Mouse (Mus musculus): ENCODE results near the gene Rmdn2. TPM values are rescaled to one million over a fixed set of nuclear protein-coding genes. Genes with fewer than 3 reads are reported as not detected.

The Rmdn2 gene
- total RNA-seq (2021) = 10 to 100 TPM; 12.2 to 14.7 TPM

DNA sequence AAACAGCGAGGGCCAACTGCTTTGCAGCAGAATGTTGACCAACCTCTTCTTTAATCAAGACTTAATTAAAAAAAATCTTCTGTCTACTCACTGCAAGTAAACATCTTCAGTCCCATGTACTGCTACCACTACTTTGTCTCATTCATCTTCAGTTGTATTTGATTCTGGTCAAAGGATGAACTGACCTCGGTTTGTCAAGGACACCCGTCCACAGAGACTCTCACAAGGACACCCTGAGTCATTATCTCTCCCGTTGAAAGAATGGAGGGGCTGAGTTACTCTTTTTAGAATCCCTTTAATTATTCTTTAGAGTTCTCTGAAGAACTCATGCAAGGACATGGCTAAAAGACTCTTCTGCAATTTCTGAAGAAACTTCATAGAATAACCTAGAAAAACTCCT lies at the start of gene Rmdn2:
Gene Rmdn2, plus strand, starts transcription at position 319 of the 400 bp plus-strand sequence.
- intact Hi-C loops (cut with DNase I) = no loop called here

GRCm38 (mm10) chr17:79563067-79563620 lies 48.5 kb upstream of the Rmdn2 start:
- peak in 1 of 2 experiments; percentile 24 for DNase-seq (ENCODE audit: low spot score in 2 of 2)
- intact Hi-C loops (cut with DNase I) = no loop called here

More for the DNA sequence above, at the start of gene Rmdn2:
- no peak for DNase-seq (ENCODE audit: low spot score in 2 of 2)

- intact Hi-C loops (cut with DNase I) = no loop called here
- DNase-seq (ENCODE audit: low spot score in 2 of 2) = no peak
Measured at GRCm38 (mm10) chr17:79563721-79564120, 47.9 kb upstream of the Rmdn2 start.

DNA sequence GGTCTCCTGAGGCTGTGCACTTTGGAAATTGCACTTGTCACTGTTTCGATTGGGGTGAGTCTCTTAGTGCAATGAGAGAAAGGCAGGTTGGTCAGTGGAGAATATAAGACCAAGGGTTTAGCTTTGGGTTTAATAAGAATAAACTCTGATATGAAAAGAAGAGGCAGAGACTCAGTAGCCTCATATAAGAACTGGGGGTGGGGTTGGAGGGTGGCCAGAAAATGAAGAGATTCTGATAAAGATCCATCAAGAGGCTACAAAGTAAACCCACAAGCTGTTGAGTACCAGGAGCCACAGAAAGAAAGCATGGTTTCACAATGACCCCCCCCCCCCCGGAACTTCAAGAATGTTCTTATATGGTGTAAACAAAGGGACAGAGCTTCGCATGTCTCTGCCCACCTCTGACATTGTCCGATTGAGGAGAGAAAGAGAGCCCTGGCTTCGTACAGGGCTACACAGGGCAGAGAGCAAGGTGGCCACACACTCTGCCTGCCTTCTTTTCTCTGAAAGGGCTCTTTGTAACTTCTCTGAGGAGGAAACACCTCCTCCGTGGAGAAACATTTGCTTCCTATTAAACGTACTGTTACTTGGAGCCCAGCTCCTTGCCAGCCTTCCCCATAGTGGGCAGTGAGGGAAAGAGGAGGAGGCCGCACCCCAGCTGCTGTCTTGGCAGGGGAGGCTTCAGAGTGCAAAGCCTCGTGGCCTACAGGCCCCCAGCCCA lies 46.3 kb upstream of the Rmdn2 start:
- no peak for DNase-seq (ENCODE audit: low spot score in 2 of 2)
- intact Hi-C loops (cut with DNase I) = loop anchor here (5.0 kb wide), 1 partner anchor 213 kb away; no protein-coding TSS in a partner anchor

- peak in 1 of 2 experiments; percentile 23 for DNase-seq (ENCODE audit: low spot score in 2 of 2)
- intact Hi-C loops (cut with DNase I) = loop anchor here (1.0 to 5.0 kb wide), 2 partner anchors 216 to 457 kb away; no protein-coding TSS in a partner anchor
Measured at GRCm38 (mm10) chr17:79568401-79568800, 43.3 kb upstream of the Rmdn2 start.

DNA sequence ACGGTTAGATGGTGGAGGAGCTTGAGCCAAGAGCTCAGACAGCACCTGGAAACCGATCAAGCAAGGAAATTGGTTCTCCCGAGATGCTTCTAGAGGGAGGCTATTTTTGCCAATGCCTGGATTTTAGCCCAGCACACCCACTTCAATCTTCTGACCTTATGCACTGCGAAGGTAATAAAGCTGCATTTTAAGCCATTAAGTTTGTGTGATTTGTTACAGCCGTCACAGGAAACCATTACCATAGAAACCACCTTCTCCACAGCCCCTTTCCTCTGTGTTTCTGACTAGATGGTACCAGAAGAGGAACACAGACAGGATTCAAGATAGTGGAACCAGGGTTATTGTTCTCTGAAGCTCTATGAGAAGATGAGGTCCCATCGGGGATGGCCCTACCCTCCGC lies 33.3 kb upstream of the Rmdn2 start:
- no peak for DNase-seq (ENCODE audit: low spot score in 2 of 2)
- intact Hi-C loops (cut with DNase I) = no loop called here

- peak; percentile 73 to 85 for DNase-seq (ENCODE audit: low spot score in 2 of 2)
- intact Hi-C loops (cut with DNase I) = loop anchor here (10.0 kb wide), 1 partner anchor 596 kb away; no protein-coding TSS in a partner anchor
Measured at GRCm38 (mm10) chr17:79580264-79580920, 31.3 kb upstream of the Rmdn2 start.

GRCm38 (mm10) chr17:79583466-79583865 lies 28.2 kb upstream of the Rmdn2 start:
- no peak for DNase-seq (ENCODE audit: low spot score in 2 of 2)
- intact Hi-C loops (cut with DNase I) = loop anchor here (10.0 kb wide), 1 partner anchor 599 kb away; no protein-coding TSS in a partner anchor

- DNase-seq (ENCODE audit: low spot score in 2 of 2) = no peak
- intact Hi-C loops (cut with DNase I) = loop anchor here (10.0 kb wide), 1 partner anchor 600 kb away; no protein-coding TSS in a partner anchor
Measured at GRCm38 (mm10) chr17:79584246-79584800, 27.3 kb upstream of the Rmdn2 start.

DNA sequence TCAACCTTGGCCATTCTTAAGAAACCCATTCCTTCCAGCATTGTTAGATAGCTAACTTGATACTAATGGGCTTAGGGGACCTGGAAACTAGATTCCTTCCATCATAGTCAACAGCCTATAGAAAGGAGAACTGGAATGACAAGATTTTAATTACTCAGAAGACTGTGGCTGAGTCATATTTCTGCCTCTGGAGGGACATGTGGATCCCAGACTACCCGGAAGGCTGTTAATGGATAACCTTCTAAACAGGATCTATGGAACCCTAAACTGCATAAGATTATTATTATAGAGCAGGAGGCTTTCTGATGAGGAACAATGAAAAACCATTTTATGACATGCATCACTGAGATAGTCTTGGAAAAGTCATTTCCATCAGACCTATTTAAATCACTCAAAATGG lies 21.8 kb upstream of the Rmdn2 start:
- intact Hi-C loops (cut with DNase I) = loop anchor here (10.0 kb wide), 1 partner anchor 605 kb away; no protein-coding TSS in a partner anchor
- DNase-seq (ENCODE audit: low spot score in 2 of 2) = no peak

DNA sequence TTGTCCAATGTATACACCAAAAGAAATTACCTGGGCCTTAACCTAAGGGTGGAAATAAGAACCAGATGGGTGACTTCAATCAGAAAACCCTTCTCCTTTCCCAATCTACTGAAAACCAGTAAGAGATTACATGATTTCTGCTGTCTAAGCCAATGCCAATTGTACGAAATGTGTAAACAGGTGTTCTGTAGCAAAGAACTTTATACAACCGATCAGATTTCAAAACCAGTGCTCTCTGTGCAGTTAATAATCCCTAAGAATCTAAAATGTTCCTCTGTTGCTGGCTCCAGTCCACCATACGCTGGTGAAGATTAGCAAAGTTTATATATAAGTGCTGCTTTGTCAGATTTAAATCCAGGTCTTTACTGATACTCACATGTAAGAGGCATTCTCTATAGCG lies 15.7 kb upstream of the Rmdn2 start:
- intact Hi-C loops (cut with DNase I) = no loop called here
- DNase-seq (ENCODE audit: low spot score in 2 of 2) = no peak

DNA sequence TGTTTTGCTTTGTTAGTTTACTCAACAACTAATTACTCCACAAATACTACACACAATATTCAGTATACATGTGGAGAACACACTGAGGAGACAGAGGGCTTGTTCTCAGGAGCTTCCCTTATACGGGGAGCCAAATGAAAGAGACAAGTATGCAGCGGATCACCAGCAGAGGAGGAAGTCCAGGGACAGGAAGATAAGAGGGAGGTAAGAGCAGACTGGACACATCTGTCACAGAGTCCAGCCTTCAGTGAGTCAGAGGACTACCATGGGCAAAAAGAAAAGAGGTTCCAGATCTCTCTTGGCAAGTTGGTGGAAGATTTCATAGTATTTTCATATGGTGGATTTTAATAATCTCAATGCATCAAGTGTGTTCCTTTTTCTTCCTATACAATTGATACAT lies 13.5 kb upstream of the Rmdn2 start:
- intact Hi-C loops (cut with DNase I) = no loop called here

DNA sequence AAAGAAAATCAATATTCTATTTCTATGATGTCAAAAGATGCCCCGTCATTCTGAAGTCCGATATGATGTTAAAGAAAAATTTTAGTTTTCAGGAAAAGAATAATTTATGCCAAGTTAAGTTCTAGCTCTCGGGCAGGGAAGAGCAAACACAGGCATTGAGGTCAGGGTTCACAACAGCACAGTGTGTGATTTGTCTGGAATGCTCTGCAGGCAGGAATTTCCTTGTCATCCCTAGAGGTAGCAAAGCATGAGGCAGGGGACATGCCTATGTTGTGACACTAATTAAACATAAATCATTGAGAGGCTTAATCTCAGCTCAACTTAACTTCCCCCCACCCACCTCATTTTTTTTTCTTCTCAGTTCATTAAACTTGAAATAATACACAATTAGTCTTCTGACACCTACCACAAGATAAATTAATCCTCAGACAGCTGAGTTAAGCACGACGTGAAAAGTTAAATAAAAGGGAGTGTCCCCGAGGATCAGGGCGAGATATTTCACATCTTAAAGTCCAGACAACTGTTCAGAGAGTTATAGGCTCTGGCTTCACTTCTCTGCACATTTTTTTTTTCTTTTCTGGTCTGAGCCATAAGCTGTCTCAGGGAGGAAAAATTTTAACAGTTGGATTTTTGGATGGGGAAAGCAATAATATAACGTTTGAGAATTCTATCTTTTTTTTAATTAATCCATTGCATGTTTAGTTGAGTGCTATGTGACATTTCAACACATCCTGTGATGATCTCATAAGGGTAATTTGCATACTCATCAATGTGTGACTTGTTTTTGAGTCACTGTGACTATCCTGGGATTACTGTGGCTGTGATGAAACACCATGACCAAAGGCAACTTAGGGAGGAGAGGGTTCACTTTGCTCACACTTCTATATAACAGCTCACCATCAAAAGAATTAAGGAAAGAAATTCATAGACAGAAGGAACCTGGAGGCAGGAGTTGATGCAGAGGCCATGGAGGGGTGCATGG lies 12.8 kb upstream of the Rmdn2 start:
- no peak for DNase-seq (ENCODE audit: low spot score in 2 of 2)
- intact Hi-C loops (cut with DNase I) = no loop called here

More for the DNA sequence above, 13.5 kb upstream of the Rmdn2 start:
- no peak for DNase-seq (ENCODE audit: low spot score in 2 of 2)

DNA sequence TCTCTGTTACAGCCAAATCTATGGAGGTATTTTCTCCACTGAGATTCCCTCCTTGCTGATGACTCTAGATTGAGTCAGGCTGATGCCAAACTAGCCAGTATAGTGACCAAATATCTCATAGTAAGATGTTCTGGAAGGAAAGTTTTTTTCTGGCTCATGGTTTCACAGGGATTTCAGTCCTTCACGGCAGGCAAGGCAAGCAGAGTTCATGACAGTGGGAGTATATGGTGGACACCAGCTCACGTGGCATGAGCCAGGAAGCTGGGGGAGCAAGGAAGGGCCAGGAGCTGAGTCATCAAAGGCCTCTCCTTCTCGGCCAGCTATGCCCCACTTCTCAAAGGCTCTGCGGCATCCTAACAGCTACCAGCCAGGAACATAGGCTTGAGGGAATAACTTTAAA lies 11.6 kb upstream of the Rmdn2 start:
- DNase-seq (ENCODE audit: low spot score in 2 of 2) = no peak
- intact Hi-C loops (cut with DNase I) = no loop called here

GRCm38 (mm10) chr17:79602381-79602780 lies 9.3 kb upstream of the Rmdn2 start:
- DNase-seq (ENCODE audit: low spot score in 2 of 2) = no peak
- intact Hi-C loops (cut with DNase I) = no loop called here

DNA sequence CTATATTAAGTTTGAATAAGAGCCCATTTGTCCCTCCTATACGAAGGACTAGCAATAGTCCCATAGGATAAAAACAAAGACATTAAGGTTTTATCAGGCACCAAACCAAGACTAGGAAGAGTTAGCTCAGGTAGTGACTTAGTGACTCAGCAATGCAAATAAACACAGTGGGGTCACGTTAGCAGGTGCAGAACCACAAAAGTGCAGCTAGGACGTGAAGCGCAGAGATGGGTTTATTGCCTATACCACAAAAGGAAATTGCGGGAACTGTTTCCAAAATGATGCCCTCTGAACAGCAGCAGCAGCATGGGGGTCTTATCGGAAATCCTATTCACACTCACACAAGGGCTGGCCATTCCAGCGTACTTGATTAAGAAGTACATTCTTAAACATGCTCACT lies 8.2 kb upstream of the Rmdn2 start:
- intact Hi-C loops (cut with DNase I) = no loop called here
- DNase-seq (ENCODE audit: low spot score in 2 of 2) = no peak

DNA sequence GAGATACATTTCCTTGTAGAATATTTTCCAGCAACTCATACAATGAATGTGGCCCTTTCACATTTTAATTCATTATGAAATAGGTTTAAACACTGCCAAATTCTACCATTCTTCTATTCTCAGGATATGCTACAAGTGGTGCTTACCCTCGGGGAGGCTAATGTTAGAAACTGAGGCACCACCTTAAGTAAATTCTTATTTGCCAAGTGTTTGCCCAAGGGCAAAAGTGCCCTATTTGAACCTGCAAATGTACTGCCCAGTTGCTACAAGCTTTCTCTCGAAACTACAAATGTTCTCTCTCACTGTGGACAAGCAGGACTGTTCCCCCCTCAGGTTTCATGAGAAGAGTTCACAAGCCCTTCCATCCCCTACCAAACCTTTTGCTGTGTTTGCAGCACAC lies 5.9 kb upstream of the Rmdn2 start:
- intact Hi-C loops (cut with DNase I) = no loop called here
- no peak for DNase-seq (ENCODE audit: low spot score in 2 of 2)

DNA sequence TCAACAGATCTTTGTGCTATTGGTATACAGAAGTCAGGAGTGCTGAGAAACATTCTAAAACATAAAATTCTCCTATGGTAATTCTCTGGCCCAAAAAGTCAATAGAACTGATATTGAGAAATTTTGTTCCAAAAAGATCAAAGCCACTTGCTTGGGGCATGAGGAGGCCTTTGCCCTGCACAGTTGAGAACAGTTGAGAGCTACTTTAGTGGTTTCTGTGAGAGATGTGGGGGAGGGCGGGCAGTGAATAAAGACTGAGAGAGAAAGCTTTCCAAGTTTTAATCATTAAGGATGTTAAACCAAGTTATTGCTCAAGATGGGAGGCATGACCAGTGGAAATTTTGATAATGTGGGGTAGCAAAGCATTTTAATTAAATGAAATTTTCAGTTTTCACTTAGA lies 2.0 kb upstream of the Rmdn2 start:
- intact Hi-C loops (cut with DNase I) = no loop called here
- no peak for DNase-seq (ENCODE audit: low spot score in 2 of 2)

DNA sequence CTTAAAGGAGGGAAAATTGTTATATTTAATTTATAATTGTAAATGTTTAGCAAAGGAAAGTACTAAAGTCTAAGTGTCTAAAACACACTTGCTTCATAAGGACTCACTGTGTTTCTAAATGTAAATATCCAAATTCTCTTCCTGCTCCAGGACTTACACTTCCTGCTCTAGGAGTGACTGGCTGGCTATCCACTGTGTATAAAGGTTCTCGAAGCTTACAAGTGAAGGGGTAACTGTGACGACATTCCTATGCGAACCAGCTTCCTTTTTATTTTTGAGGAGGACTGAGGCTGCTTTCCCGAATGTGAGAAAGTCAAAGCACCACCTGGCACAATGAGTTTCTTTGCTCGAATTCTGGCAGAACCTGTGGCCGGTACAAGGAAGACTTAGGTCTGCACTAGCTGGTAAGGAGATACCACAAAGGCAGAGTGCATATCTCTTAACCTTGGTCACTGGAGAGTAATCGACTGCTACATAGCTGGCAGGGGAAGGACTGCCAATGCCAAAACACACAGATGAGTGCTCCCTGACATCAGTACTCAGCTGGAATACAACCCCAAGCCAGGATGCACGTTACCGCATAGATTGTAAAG lies 1.4 kb upstream of the Rmdn2 start:
- no peak for DNase-seq (ENCODE audit: low spot score in 2 of 2)
- intact Hi-C loops (cut with DNase I) = no loop called here
